Mouse (Mus musculus): ENCODE results near the gene Ppfia2.

Gene Ppfia2

DNA sequence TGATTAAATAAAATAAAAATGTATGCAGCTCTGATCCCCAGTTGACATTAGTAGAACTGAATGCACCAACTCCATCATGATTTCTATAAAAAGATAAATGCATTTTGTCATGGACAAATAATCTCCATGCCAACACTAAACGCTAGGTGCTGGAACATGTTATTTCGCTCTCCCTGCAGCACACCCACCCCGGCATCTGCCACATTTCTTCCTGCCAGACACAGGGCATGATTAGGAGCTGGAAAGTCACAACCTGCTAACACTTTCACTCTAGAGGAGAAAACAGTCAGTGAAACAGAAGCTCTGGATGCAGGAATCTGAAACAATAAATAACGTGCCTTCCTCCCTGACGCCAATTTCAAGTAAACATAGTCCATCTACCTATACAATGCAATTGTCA, 211.3 kb downstream of the Ppfia2 start:
- DNase-seq, result peak; percentile 74

DNA sequence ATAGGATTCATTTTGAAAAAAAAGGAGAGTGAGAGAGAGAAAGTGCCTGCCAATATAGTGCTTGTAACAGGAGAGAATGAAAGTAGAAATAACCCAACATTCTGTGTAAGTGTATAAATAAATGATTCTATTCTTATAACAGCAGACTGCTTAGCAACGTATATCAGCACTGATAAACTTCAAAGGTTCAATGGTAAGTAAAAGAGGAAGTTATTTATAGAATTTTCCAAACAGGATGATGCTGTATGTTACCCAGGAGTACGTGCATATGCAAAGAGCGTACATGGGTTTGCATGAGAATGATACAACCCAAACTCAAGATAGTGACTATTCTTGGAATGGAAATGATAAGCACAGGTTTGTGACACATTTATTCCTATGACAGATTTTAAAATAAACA, 215.4 kb downstream of the Ppfia2 start:
- DNase-seq, result no peak

DNA sequence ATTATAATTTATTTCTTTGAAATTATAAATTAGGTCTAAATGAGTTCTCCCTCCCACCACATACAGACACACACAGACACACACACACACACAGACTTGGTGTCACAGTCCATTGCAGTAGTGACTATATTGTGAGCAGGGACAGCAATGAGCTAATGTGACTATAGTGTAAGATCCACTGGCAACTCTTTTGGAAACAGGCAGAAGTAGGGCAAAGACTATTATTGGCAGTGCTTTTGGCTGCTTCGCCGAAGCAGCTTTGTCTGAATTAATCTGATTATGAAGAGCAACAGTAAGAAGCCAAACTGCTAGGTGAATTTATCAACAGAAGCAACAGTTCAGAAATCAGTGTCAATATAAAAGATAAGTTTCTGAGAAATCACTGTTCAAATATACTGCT, 249.8 kb downstream of the Ppfia2 start:
- peak; percentile 29 for DNase-seq

DNA sequence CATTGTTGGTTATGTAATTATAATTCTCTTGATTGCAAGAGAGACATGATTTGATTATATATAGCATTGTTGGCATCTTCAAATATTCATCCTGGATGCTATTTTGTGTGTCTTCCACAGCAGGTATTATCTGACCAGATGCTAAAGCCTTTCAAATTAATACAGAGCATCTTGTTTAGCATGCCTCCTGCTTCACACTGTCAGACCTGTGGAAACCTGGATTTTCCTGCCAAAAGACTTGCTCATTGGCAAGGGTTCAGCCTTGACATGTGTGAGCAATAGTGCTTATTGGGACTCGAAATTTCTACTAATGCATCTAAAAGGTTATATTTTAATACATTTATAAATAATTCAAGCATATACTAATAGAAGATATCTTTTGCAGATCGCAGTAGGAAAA, 262.1 kb downstream of the Ppfia2 start:
- peak; percentile 85 for DNase-seq

DNA sequence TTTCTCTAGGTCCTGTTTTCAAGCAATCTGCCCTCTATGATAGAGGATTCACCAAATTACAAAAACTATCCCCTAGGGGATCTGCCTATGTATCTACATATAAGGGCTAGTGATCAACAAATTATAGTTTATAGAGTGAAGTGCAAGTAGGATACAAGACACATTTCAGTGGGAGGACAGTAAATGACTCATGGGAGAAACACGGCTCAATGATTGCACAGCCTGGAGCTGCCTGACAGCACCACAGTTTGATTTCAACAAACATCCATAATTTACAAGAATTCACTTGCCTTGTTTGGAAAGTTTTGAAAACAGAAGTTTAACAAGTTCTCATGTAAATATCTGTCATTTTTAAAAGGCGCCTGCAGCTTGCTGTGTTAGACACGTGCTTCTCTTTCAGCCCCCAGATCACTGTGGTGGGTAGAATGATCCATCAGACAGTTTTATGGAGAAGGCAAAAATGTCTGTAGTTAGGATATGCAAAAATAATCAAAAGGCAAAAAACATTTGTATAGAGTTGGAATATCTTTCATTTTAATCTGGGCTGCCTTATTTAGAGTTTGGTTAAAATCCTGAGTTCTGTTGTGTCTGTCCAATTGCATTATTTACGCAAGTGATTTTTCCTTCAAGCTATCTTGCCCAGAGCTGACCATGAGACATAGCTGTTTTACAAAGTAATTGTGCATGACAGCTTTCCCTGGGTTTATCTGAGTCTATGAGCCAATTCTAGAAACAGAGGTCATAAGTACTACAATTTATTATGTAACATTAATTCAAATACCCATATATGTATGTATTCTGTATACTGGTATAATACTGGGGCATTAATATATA, 266.3 kb downstream of the Ppfia2 start:
- DNase-seq, result no peak

DNA sequence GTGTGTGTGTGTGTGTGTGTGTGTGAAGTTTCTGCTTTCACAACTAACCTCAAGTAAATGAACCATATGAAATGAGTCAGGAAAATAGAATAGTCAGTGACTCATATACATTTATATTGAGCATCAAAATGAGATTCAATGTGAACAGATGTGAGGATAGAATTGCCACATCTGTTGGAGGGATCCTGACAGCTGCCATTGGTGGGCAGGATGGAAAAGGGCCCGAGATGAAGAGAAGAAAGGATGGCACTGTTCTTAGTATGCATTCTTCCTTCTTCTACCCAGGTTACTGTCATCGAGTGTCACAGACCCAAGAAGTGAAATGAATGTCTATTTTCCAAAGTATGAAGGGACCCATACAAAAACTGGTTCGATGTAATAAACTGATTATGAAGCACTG, 268.1 kb downstream of the Ppfia2 start:
- no peak for DNase-seq

DNA sequence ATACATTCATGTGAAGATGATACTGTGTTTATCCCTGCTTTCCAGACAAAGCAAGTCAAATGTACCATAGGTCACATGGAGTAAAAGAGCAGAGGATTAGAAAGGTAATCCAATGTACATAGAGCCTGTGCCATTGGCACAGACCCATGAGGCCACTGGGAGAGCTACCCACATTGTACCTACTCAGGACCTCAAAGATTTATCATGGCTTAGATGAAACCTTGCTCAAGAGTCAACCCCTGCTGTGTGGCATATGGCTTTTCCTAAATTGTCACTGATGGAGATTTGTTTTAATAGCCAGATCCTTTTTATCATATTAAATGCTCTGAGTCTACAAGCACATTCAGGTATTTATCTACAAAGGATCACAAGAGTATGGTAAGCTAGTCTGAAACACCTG, 274.8 kb downstream of the Ppfia2 start:
- peak; percentile 69 for DNase-seq

DNA sequence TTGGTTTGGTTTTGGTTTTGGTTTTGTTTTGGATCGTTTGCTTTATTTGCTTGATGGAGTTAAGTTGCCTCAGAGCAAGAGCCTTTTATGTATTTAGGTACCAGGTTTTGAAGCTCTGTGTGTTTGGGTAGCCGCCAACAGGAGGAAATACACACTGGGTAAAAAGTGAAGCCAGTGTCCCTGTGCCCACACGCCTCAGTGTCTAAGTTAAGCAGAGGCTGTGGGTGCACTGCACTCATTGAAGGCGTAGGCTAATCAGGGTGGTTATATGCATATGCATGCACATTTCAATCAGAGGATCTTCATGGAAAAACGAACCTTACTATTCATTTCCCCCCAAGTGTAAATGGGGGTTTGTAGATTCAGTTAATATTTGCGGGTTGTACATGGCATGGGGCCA, 290.9 kb downstream of the Ppfia2 start:
- peak; percentile 70 for DNase-seq

DNA sequence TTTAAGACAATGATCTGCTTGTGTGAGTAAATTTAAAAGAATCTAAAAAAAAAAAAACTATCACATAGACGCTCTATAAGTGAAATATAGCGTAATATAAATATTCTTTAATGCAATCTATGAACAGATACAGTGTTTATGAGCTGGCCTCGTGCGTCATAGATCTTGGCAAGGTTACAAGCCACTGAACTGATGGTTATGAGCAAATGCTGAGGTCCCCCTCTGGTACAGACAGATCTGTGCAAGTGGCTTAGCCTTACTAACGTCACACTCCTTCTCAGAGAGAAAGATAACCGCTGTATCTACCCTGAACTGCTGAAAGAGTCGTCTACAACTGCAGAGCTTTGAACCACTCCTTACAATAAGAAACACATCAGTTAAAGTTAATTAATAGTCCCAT, 293.6 kb downstream of the Ppfia2 start:
- DNase-seq, result no peak

DNA sequence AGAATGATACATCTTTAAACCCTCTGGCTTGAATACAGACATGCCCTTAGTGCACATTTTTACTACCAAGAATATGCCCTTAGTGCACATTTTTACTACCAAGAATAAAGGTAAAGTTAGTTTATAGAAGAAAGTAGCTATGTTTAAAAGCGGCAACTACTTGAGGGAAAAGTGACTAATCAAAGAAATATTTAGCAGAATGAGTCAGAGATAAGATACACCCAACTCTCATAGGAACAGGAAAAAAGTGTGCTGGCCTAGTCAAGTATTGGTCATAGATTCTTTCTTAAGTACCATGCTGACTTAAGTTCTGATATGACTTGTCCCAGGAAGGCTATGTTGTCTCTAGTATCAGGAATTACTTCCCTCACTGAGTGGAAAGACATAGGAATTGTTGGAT, 305.4 kb downstream of the Ppfia2 start:
- no peak for DNase-seq

DNA sequence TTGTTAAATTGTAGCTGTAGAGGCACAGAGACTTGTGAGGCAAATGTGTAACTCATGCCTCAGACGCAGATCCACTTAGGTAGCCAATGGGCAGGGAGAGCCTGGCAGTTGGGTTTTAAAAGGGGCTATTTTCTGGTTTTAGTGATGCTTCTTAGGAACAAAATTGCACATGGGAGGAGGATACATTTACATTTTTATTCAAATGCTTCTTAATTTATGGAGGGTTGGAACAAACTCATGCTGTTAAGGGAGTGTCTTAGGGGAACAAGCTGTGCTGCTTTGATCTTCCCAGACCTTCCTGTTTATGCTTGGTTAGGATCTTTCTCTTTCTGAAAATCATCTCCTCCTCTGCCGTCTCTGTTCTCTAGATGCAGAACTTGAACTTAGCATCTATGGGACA, 345.3 kb downstream of the Ppfia2 start:
- DNase-seq, result no peak

DNA sequence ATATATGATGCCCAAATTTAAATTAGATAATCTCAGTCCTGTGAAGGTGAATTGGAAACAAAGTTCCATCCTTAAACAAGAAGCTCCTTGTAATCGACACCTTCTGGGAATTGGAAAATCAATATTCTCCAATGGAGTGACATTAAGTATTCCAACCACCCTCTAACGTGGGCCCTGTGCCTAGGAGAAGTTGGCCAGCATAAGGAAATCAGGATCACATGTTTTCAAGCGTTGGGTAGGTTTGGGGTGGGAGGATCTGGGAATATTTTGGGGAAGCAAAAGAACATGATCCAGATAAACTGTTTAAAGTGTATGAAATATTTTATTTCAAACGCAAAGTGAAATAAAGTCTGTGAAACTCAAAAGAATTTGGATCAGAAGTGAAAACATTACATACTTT, 348.2 kb downstream of the Ppfia2 start:
- DNase-seq, result no peak

DNA sequence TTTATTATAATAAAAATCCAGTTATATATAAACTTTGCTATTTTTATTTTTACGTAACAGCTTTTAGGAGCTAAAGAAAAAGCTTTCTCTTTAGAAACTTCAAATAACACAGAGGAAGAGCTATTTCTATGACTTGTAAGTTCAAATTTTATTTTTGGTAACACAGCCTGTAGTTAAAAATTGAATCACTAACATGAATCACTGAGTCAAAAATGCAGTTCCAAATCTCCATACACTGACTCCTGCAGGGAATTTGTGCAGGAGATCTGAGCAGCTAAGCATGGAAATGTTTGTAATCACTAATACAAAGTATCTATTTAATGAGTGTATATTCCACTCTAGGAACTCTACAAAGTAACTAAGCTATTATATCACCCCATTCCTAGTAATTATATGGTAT, 354.1 kb downstream of the Ppfia2 start:
- DNase-seq, result no peak

DNA sequence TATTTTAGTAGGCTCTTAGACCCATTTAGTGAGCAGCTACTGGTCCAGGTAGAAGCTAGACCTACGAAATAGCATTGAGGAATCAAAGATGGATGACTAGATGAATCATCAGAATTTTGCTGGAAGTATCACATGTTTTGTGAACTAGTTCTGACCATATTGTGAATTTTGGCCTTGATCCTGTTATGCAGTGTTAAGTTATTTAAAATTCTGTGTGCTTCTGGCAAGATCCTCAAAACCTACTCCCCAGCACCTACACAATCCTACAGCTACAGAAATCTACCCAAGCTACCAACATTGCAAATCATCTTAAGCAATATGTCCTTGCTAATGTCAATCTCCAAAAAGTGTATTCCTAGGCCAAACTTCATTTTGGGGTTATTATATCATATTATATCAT, 368.3 kb downstream of the Ppfia2 start:
- DNase-seq, result no peak

DNA sequence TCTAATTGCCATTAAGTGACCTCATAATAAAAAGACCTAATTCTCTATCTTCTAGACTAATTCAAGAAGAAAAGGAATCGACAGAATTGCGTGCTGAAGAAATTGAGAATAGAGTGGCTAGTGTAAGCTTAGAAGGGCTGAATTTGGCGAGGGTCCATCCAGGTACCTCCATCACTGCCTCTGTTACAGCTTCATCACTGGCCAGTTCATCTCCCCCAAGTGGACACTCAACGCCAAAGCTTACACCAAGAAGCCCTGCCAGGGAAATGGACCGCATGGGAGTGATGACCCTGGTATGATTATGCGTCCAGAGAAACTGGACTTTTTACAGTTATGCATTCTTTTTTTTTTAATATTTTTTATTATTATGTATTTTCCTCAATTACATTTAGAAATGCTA, 388.0 kb downstream of the Ppfia2 start:
- DNase-seq, result peak; percentile 5

DNA sequence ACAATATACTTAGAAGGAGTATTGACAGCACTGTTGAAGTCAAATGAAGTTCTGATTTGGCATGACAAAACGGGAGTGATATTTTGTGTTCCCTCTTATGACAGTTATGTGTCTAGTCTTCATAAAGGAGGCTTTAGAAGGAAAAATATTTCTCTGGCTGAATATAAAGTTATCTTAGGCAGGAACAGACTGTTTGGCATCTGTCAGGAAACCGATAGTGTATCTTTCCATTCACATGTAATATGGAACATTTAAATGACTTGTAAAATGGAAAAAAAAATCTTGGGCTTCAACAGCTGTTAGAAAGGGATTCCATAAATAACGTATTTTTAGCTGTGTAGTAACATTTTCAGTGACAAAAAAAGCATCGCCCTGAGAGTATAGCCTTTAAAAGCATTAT, 400.1 kb downstream of the Ppfia2 start:
- no peak for DNase-seq

DNA sequence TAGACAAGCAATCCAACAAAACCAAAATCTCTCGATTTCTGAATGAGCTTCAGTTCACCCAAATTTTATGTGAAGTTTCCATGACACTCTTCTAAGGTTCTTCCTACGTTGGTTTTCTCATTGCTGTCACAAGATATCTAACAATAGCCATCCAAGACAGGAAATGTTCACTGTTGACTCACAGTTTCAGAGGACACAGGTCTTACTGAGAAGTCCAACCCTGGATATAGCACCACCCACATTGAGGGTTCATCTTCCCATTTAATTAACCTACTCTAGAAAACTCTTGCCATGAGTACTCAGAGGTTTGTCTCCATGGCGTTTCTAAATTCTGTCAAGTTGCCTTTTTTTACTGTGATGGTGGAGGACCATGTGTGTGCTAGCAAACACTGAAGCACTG, 401.7 kb downstream of the Ppfia2 start:
- DNase-seq, result no peak

DNA sequence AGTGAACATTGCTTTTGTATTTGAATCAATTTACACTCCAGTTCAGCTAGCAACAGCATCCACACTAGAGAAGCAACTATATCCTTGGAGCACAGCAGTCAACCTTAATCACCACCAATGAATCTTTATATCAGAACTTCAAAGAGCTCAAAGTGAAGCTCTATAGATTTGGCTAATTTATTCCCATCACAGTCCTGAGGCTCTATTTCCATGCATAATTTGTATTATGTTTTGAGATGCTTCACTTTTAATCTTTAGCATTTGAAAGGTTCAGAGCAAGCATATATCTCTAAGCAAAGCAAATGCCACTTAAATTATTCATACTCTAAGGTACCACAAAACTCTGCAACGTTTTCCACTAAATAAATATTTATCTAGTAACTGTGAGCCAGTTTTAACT, 402.6 kb downstream of the Ppfia2 start:
- no peak for DNase-seq

DNA sequence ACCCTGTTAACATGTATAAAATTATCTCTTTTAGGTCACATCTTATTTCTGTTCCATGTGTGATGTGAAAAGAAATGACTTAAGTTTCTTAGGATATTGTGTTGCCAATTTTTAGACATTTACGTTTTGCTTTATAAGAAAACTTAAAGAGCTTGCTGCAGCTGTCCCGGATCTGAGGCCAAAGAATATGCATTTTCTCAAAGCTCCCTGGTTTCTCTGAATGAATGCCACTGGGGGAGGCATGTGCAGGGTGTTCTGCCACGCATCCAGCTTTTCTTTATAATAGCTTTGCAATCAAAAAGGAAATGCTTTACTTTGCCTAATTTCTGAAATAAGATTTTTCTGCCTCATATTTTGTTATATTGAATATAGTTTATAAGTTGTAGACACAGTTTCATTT, 411.2 kb downstream of the Ppfia2 start:
- DNase-seq, result no peak

DNA sequence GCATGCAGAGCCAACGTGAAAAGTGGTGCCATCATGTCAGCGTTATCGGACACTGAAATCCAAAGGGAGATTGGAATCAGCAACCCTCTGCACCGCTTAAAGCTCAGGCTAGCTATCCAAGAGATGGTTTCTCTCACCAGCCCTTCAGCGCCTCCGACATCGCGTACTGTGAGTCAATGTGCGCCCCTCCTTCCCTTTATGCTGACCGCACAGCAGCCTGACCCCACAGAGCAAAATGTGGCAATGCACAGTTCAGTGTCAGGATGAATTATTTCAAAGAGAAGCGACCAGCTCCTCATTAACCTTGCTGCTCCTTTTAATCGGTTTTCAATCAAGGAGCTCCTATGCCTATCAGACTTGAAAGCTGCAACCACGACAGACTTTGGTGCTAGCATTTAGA, 426.2 kb downstream of the Ppfia2 start:
- DNase-seq, result no peak

DNA sequence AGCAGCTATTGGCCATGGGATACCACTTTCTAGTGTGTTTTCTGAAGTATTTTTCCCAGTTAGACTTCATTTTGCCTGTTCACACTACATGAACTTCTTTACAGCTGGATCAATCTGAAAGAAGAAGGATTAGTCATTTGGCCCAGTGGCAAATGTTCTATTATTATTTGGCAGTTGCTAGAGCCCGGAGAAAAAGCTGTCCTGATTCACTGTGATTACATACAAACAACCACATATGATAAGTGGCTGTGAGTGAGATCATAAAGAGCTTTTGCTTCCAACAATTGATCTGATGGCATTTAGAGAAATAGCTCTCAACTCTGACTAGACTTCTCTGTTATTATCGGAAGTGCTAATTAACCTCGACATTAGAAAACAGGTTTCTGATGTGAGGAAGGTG, 440.0 kb downstream of the Ppfia2 start:
- no peak for DNase-seq

DNA sequence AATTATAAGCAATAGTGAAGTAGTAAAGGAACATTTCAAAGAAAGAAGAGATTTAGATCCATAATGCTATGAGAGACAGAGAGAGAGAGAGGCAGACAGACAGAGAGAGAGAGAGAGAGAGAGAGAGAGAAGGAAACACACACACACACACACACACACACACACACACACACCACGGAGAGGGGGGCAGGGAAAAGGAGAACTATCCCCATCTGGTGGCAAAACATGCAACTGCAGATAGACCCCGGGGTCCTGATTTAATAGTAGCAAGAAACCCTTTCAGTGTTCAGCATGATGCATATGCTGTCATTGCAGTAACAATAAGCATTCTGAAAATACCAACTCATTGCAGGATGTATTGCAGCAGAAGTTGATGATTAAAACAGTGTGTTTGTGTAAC, 442.9 kb downstream of the Ppfia2 start:
- DNase-seq, result no peak

DNA sequence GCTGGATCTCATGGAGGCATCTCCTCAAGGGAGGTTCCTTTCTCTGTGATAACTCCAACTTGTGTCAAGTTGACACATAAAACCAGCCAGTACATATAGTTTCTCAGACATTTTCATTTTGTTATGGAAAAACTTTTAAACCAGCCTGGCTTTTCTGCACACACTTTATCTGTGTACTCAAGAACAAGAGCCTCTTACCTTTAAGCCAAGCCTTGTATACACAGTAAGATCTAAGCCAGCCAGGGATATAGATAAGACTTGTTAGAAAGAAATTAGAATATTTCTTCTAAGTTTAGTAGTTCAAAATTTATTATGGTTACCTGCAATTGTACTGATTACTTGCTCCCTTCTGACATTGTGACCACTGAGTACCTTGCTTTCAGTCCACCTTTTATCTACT, 444.1 kb downstream of the Ppfia2 start:
- no peak for DNase-seq

DNA sequence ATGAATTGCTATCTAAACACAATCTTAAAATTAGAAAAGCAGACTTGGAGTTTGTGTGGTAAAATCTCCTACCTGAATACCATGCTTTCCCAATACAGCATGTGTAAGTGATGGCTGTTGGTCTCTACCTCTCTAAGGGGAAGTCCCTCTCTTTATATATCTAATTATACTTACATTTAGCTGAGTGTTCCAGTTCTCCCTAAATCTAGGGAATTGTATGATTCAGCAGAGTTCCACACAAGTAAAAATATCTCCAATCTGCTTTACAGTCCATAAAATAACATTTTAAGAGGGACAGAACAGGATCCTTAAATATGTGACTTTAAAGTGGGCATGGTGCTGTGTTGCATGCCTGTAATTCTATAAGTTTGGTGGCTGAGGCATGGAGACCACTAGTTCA, 444.7 kb downstream of the Ppfia2 start:
- DNase-seq, result no peak

DNA sequence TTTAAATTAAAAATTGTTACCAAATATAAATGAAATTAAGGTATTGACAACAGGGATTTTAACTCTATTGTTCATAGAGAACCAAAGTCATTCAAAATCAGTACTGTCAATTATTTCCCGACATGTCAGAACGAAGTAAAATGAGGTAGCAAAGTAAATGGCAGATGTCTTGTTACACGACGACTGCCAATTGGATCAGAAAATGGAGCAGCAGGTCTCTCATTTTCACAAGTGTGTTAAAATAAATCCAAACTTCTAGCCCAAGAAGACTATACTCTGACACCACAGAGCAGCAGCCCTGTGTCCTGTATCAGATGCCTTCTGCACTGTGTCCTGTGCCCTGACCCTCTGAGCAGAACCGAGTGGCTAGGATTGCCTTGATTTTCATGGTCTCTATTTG, 454.2 kb downstream of the Ppfia2 start:
- no peak for DNase-seq
